Mouse (Mus musculus) embryonic facial prominence, embryonic 10.5 days (tissue): ENCODE results near the gene Gpr162. TPM values are rescaled to one million over a fixed set of nuclear protein-coding genes. Genes with fewer than 3 reads are reported as not detected.
"Not testable (repeated sequence)": the region's sequence is repeated elsewhere in the genome, so short reads cannot be mapped to it uniquely, and the experiment has no call there.

Experiments
- DNase-seq: peaks from one replicate; pipeline ENCODE4 v3.0.0-alpha.2; 2017; ENCODE audit warnings: low spot score
- H3K27ac ChIP-seq: fragments of 300-500 bp; sonication (generic); replicated peaks from 2 replicates; pipeline ENCODE4 v1.5.1; 2016; ENCODE audit warnings: mild to moderate bottlenecking
- H3K27me3 ChIP-seq: fragments of 300-500 bp; sonication (generic); replicated peaks from 2 replicates; pipeline ENCODE4 v1.6.1; 2016; ENCODE audit warnings: low read depth, mild to moderate bottlenecking; ENCODE audit not compliant: poor library complexity, severe bottlenecking
- H3K36me3 ChIP-seq: fragments of 300-500 bp; sonication (generic); replicated peaks from 2 replicates; pipeline ENCODE4 v1.6.1; 2016; ENCODE audit warnings: mild to moderate bottlenecking, moderate library complexity
- H3K4me1 ChIP-seq: fragments of 300-500 bp; sonication (generic); 2 replicates; pipeline ENCODE4 v1.6.1; 2016
- H3K4me3 ChIP-seq: fragments of 300-500 bp; sonication (generic); 2 replicates; pipeline ENCODE4 v1.5.1; 2016; ENCODE audit warnings: mild to moderate bottlenecking, moderate library complexity
- H3K9me3 ChIP-seq: fragments of 300-500 bp; sonication (generic); 2 replicates; pipeline ENCODE4 v1.6.1; 2016; ENCODE audit warnings: mild to moderate bottlenecking
- WGBS: fragments of 180-500 bp; shearing (Covaris S2); methylation state at CpG from one replicate; pipeline ENCODE4 v1.1.7; 2016; 5-methylcytosine and 5-hydroxymethylcytosine counted together
- polyA plus RNA-seq: library from polyadenylated mRNA; unstranded; fragments of >200 nt; fragmentation: Nextera tagmentation; extraction: Ambion mirVana; gene quantifications from 2 replicates; pipeline ENCODE4 v1.2.1, GENCODE M21; 2016

Gpr162 gene
- polyA plus RNA-seq, 1 experiment from 2014 or later, result 1.4 TPM

GRCm38 (mm10) chr6:124813933-124814332 lies 49.9 kb downstream of the Gpr162 start, which contains the start of gene Tpi1:
Gene Tpi1 (minus strand): TSS chr6:124814296.
- H3K4me1 ChIP-seq, result peaks cover 54% of the 10 kb centered on the region
- under 1% methylated on average over 22 of the region's 22 CpGs for WGBS
- H3K4me3 ChIP-seq, result peak within 1 kb of the TSS; percentile 92
- DNase-seq, result peak; percentile 92
- H3K36me3 ChIP-seq, result peaks cover 76% of the 10 kb centered on the region
- no peaks in the 10 kb centered on the region for H3K27me3 ChIP-seq
- H3K27ac ChIP-seq, result peak within 1 kb of the TSS; percentile 98
- H3K9me3 ChIP-seq, result no peaks in the 10 kb centered on the region

GRCm38 (mm10) chr6:124813496-124813895 lies 50.3 kb downstream of the Gpr162 start:
- H3K36me3 ChIP-seq, result peaks cover 72% of the 10 kb centered on the region
- H3K9me3 ChIP-seq, result no peaks in the 10 kb centered on the region
- DNase-seq, result peak; percentile 87
- under 1% methylated on average over 18 of the region's 18 CpGs for WGBS
- H3K27ac ChIP-seq, result peak overlapping the region; percentile 98
- no peaks in the 10 kb centered on the region for H3K27me3 ChIP-seq
- peaks cover 58% of the 10 kb centered on the region for H3K4me1 ChIP-seq
- peak overlapping the region; percentile 92 for H3K4me3 ChIP-seq

- 26% methylated on average over 9 of the region's 9 CpGs for WGBS
- H3K4me3 ChIP-seq, result peak overlapping the region; percentile 92
- no peak for DNase-seq
- peaks cover 65% of the 10 kb centered on the region for H3K36me3 ChIP-seq
- H3K9me3 ChIP-seq, result no peaks in the 10 kb centered on the region
- peaks cover 65% of the 10 kb centered on the region for H3K4me1 ChIP-seq
- H3K27ac ChIP-seq, result peak overlapping the region; percentile 98
- no peaks in the 10 kb centered on the region for H3K27me3 ChIP-seq
Observed at GRCm38 (mm10) chr6:124812848-124813247, 50.9 kb downstream of the Gpr162 start.

GRCm38 (mm10) chr6:124811701-124812560 lies 51.9 kb downstream of the Gpr162 start:
- peak overlapping the region; percentile 92 for H3K4me3 ChIP-seq
- peak overlapping the region; percentile 98 for H3K27ac ChIP-seq
- no peak for DNase-seq
- peaks cover 56% of the 10 kb centered on the region for H3K36me3 ChIP-seq
- no peaks in the 10 kb centered on the region for H3K27me3 ChIP-seq
- H3K9me3 ChIP-seq, result no peaks in the 10 kb centered on the region
- WGBS, result 85% methylated on average over 24 of the region's 24 CpGs
- H3K4me1 ChIP-seq, result peaks cover 65% of the 10 kb centered on the region

GRCm38 (mm10) chr6:124811403-124811665 lies 52.4 kb downstream of the Gpr162 start:
- 96% methylated on average over 4 of the region's 4 CpGs for WGBS
- H3K4me3 ChIP-seq, result no peak overlapping the region
- no peak for DNase-seq

GRCm38 (mm10) chr6:124810566-124811402 lies 53.0 kb downstream of the Gpr162 start:
- Histone ChIP-seq H3K4me1 (peaks cover 75% of the 10 kb centered on the region), H3K36me3 (peaks cover 45% of the 10 kb centered on the region), H3K4me3 (0 out of 2 replicates have a peak overlapping the region, but pooled peaks have one; percentile 66)
- DNase-seq, H3K27ac ChIP-seq, H3K9me3 ChIP-seq, H3K27me3 ChIP-seq: not testable (repeated sequence)
- 85% methylated on average over 11 of the region's 11 CpGs for WGBS

More at GRCm38 (mm10) chr6:124811403-124811665, 52.4 kb downstream of the Gpr162 start:
- Histone ChIP-seq H3K27me3 (no peaks in the 10 kb centered on the region), H3K27ac (no peak overlapping the region), H3K36me3 (peaks cover 50% of the 10 kb centered on the region), H3K4me1 (peaks cover 70% of the 10 kb centered on the region), H3K9me3 (no peaks in the 10 kb centered on the region)

GRCm38 (mm10) chr6:124809775-124810538 lies 53.8 kb downstream of the Gpr162 start:
- Histone ChIP-seq H3K27me3 (no peaks in the 10 kb centered on the region), H3K27ac (peak overlapping the region; percentile 87), H3K9me3 (no peaks in the 10 kb centered on the region), H3K4me3 (peak overlapping the region; percentile 66), H3K4me1 (peaks cover 78% of the 10 kb centered on the region), H3K36me3 (peaks cover 36% of the 10 kb centered on the region)
- 49% methylated on average over 14 of the region's 14 CpGs for WGBS
- DNase-seq, result no peak

GRCm38 (mm10) chr6:124809052-124809774 lies 54.6 kb downstream of the Gpr162 start:
- WGBS, result under 1% methylated on average over 35 of the region's 35 CpGs
- peak overlapping the region; percentile 87 for H3K27ac ChIP-seq
- peak; percentile 90 for DNase-seq
- peaks cover 33% of the 10 kb centered on the region for H3K36me3 ChIP-seq
- no peaks in the 10 kb centered on the region for H3K9me3 ChIP-seq
- peak overlapping the region; percentile 66 for H3K4me3 ChIP-seq
- no peaks in the 10 kb centered on the region for H3K27me3 ChIP-seq
- H3K4me1 ChIP-seq, result peaks cover 72% of the 10 kb centered on the region

Other genes starting within 250 kb of the Gpr162 start
- not detected in 2 replicates for gene C1s2, start 227.9 kb downstream of the Gpr162 start, polyA plus RNA-seq
- 41.4 and 46.6 TPM in 2 replicates for gene Lpcat3, start 201.0 kb downstream of the Gpr162 start, polyA plus RNA-seq
- 233 and 257 TPM in 2 replicates for gene Emg1, start 151.8 kb downstream of the Gpr162 start, polyA plus RNA-seq
- gene Phb2, start 151.6 kb downstream of the Gpr162 start, polyA plus RNA-seq, result 473 and 496 TPM in 2 replicates
- 9.3 and 10.4 TPM in 2 replicates for gene Ptpn6, start 125.3 kb downstream of the Gpr162 start, polyA plus RNA-seq
- 425 and 454 TPM in 2 replicates for gene Grcc10, start 122.6 kb downstream of the Gpr162 start, polyA plus RNA-seq
- not detected in 2 replicates for gene Gm45234, start 108.0 kb downstream of the Gpr162 start, polyA plus RNA-seq
- 12.6 and 15.2 TPM in 2 replicates for gene Atn1, start 107.5 kb downstream of the Gpr162 start, polyA plus RNA-seq
- 2.3 and 2.4 TPM in 2 replicates for gene Eno2, start 94.3 kb downstream of the Gpr162 start, polyA plus RNA-seq
- gene Lrrc23, start 84.3 kb downstream of the Gpr162 start, polyA plus RNA-seq, result 0.50 and 0.74 TPM in 2 replicates
- 7.1 and 8.3 TPM in 2 replicates for gene Spsb2, start 55.3 kb downstream of the Gpr162 start, polyA plus RNA-seq
- gene Tpi1, start 49.7 kb downstream of the Gpr162 start, polyA plus RNA-seq, result 829 and 899 TPM in 2 replicates
- 191 and 212 TPM in 2 replicates for gene Usp5, start 34.5 kb downstream of the Gpr162 start, polyA plus RNA-seq
- gene Cdca3, start 34.4 kb downstream of the Gpr162 start, polyA plus RNA-seq, result 225 and 238 TPM in 2 replicates
- gene Gnb3, start 23.7 kb downstream of the Gpr162 start, polyA plus RNA-seq, result 0.60 and 0.97 TPM in 2 replicates
- 12.2 and 17.0 TPM in 2 replicates for gene P3h3, start 6.2 kb downstream of the Gpr162 start, polyA plus RNA-seq
- not detected in 2 replicates for gene Cd4, start 24.2 kb upstream of the Gpr162 start, polyA plus RNA-seq
- 1.2 and 1.6 TPM in 2 replicates for gene Lag3, start 47.7 kb upstream of the Gpr162 start, polyA plus RNA-seq
- gene Ptms, start 56.1 kb upstream of the Gpr162 start, polyA plus RNA-seq, result 203 and 213 TPM in 2 replicates
- gene Mlf2, start 67.4 kb upstream of the Gpr162 start, polyA plus RNA-seq, result 390 and 408 TPM in 2 replicates
- 137 and 146 TPM in 2 replicates for gene Cops7a, start 101.6 kb upstream of the Gpr162 start, polyA plus RNA-seq
- 0.82 and 1.1 TPM in 2 replicates for gene Pianp, start 132.7 kb upstream of the Gpr162 start, polyA plus RNA-seq
- gene Zfp384, start 145.2 kb upstream of the Gpr162 start, polyA plus RNA-seq, result 9.4 and 11.0 TPM in 2 replicates
- 125 and 137 TPM in 2 replicates for gene Ing4, start 175.8 kb upstream of the Gpr162 start, polyA plus RNA-seq
- 15.9 and 17.8 TPM in 2 replicates for gene Acrbp, start 185.7 kb upstream of the Gpr162 start, polyA plus RNA-seq
- gene Lpar5, start 203.9 kb upstream of the Gpr162 start, polyA plus RNA-seq, result 0.10 and 0.21 TPM in 2 replicates
- 102 and 105 TPM in 2 replicates for gene Chd4, start 232.0 kb upstream of the Gpr162 start, polyA plus RNA-seq